Mouse (Mus musculus) olfactory bulb, adult 2 months (tissue): Measurements from ENCODE around the gene 4930452B06Rik. TPM values are rescaled to one million over a fixed set of nuclear protein-coding genes. Genes with fewer than 3 reads are reported as not detected.

Experiments
- H3K27ac ChIP-seq: fragments of 200-500 bp; 2 replicates; pipeline ENCODE4 v1.5.1; 2012; ENCODE audit warnings: low read depth, low read length; ENCODE audit not compliant: insufficient read depth
- H3K4me1 ChIP-seq: fragments of 200-500 bp; 2 replicates; pipeline ENCODE4 v1.6.1; 2012; ENCODE audit warnings: low read length; ENCODE audit not compliant: control insufficient read depth, insufficient read depth
- H3K4me3 ChIP-seq: fragments of 200-500 bp; 2 replicates; pipeline ENCODE4 v1.5.1; 2012; ENCODE audit warnings: mild to moderate bottlenecking, low read depth, low read length, moderate library complexity; ENCODE audit not compliant: insufficient read depth
- CTCF ChIP-seq: fragments of 200-500 bp; IDR thresholded peaks from 2 replicates; pipeline ENCODE4 v1.5.1; 2012; ENCODE audit warnings: low read depth, mild to moderate bottlenecking, low read length, moderate library complexity; ENCODE audit not compliant: insufficient read depth
- POLR2A ChIP-seq: fragments of 200-500 bp; IDR thresholded peaks from 2 replicates; pipeline ENCODE4 v1.6.1; 2012; ENCODE audit warnings: mild to moderate bottlenecking, low read depth, low read length, moderate library complexity; ENCODE audit not compliant: insufficient read depth
- WGBS: fragments of 180-500 bp; shearing (Covaris S2); methylation state at CpG from one replicate; pipeline ENCODE4 v1.1.7; 2018; 5-methylcytosine and 5-hydroxymethylcytosine counted together
- polyA plus RNA-seq: library from polyadenylated mRNA; stranded (reverse); fragments of >200 nt; gene quantifications from 2 replicates; pipeline ENCODE4 v1.2.4, GENCODE M21; 2012; ENCODE audit warnings: low replicate concordance; ENCODE audit not compliant: missing spikeins, insufficient read depth, insufficient read length

The 4930452B06Rik gene
- polyA plus RNA-seq, 1 experiment = not detected

DNA sequence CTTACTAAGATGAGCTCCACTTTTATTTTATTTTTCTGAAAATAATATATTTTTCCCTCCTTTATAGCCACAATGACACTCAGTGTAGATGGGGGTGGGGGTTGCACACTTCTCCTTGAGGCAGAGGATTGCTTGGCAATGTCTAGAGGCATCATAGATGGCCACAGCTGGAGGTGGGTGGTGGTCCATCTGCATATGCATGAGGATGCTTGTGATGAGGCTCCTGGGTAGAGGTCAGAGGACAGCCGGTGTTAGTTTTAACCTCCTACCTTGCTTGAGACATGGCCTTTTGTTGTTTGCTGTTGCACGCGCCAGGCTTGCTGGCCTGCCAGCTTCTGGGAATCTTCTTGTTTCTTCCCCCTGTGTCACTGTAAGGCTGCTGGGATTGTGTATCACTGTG lies 262.7 kb downstream of the 4930452B06Rik start:
- TF ChIP-seq POLR2A (no peak), CTCF (no peak)

DNA sequence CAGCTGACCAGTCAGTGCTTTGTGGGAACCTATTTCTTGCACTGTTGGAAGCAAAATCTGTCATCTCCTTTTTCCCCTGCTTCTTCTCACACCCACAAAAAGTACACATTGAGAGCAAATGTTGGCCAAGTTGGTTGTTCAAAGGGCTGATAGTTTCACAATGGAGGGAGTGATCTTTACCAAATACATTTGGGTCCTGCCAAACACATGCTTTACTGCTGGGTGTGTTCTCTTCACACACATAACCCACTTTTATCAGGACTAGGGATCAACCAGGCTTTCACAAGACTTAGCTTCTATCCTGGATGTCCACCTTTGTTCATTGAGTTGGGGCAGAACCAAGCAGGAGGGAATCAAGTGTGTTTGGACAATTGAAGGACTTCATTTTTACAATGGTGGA lies 267.5 kb downstream of the 4930452B06Rik start:
- Histone ChIP-seq H3K4me1 (no peaks in the 10 kb centered on the region), H3K4me3 (no peak overlapping the region), H3K27ac (no peak overlapping the region)
- no peak for TF ChIP-seq POLR2A
- no peak for TF ChIP-seq CTCF

More for the DNA sequence above, 262.7 kb downstream of the 4930452B06Rik start:
- Histone ChIP-seq H3K27ac (no peak overlapping the region), H3K4me1 (no peaks in the 10 kb centered on the region), H3K4me3 (no peak overlapping the region)
- WGBS = 93% methylated on average over 3 of the region's 3 CpGs

DNA sequence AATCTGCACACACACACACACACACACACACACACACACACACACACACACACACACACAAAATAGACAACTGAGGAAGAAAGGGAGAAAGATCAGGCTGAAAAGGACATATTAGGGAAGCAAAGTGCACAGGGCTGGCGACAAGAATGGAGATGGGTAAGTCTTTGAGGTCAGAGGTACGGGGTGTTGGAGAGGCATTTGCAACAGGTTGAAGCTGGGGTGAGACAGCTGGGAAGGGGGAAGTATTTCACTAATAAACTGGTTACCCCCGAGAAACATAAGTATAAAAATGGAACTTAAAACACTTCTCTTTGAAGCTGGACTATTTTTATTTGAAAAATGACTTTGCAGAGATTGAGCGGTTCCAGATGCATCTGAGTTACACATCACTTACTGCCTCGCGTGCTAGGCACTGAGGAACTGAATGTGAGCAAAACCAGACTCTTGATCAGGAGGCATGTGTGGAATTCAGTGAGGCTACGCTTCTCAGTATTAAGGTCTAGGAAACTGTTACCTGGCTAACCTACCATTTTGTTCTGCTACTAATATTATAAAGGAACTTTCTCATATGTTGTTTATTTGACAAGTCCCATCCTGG lies 270.3 kb downstream of the 4930452B06Rik start:
- H3K27ac ChIP-seq = no peak overlapping the region
- TF ChIP-seq POLR2A (no peak), CTCF (no peak)
- no peak overlapping the region for H3K4me3 ChIP-seq
- no peaks in the 10 kb centered on the region for H3K4me1 ChIP-seq
- 90% methylated on average over 7 of the region's 7 CpGs for WGBS

GRCm38 (mm10) chr14:8392181-8392825 lies 273.7 kb downstream of the 4930452B06Rik start:
- TF ChIP-seq POLR2A (no peak), CTCF (no peak)
- Histone ChIP-seq H3K27ac (no peak overlapping the region), H3K4me3 (no peak overlapping the region), H3K4me1 (no peaks in the 10 kb centered on the region)
- WGBS = 50% methylated on average over 6 of the region's 6 CpGs
